Mouse (Mus musculus): ENCODE results near the gene Slx4ip. TPM values are rescaled to one million over a fixed set of nuclear protein-coding genes. Genes with fewer than 3 reads are reported as not detected.

Slx4ip gene
- total and polyA plus RNA-seq, 3 experiments: 1.3 to 2.5 TPM; not detected in 1

GRCm38 (mm10) chr2:136997104-136997503 is 106.1 kb downstream of the Slx4ip start:
- H3K4me3 ChIP-seq (ENCODE audit: control insufficient read depth in 1 of 2, insufficient read depth in 1 of 2, low read depth in 2 of 2, low read length in 2 of 2): no peak overlapping the region
- TF ChIP-seq RAD21 (IDR thresholded peaks at IDR 0.05; ENCODE audit: low read depth, low read length) (peak; percentile 8; the same call in 1 of the 2 replicates), CTCF (IDR thresholded peaks at IDR 0.05 in 2 of 3, conservative IDR thresholded peaks at IDR 0.05 in 1 of 3; ENCODE audit: control insufficient read depth in 1 of 3, insufficient read depth in 1 of 3, low read depth in 2 of 3, low read length in 3 of 3, poor library complexity in 1 of 3, severe bottlenecking in 1 of 3) (peak in 1 of 3 experiments; percentile 8; a peak in 1 of 6 replicates), TBP (IDR thresholded peaks at IDR 0.05; ENCODE audit: low read depth, low read length) (no peak)
- H3K4me1 ChIP-seq (ENCODE audit: control insufficient read depth in 1 of 2, insufficient read depth in 2 of 2, low read length in 2 of 2): no peaks in the 10 kb centered on the region
- H3K27ac ChIP-seq (ENCODE audit: control insufficient read depth, low read depth, low read length): no peak overlapping the region
- no peak for DNase-seq (ENCODE audit: low read depth, low spot score)
- no peaks in the 10 kb centered on the region for H3K27me3 ChIP-seq (ENCODE audit: control insufficient read depth in 1 of 2, insufficient read depth in 2 of 2, low read length in 2 of 2)
- no peak overlapping the region for H3K9ac ChIP-seq (ENCODE audit: control insufficient read depth, low read depth, low read length, poor library complexity, severe bottlenecking)
- H3K36me3 ChIP-seq (ENCODE audit: control insufficient read depth in 1 of 2, insufficient read depth in 2 of 2, low read length in 2 of 2): no peaks in the 10 kb centered on the region
- no peaks in the 10 kb centered on the region for H3K79me2 ChIP-seq (ENCODE audit: control insufficient read depth, insufficient read depth, low read length, poor library complexity)
- no peaks in the 10 kb centered on the region for H3K9me3 ChIP-seq (replicated peaks; ENCODE audit: insufficient read depth, low read length)

- no peaks in the 10 kb centered on the region for H3K36me3 ChIP-seq (ENCODE audit: control insufficient read depth in 1 of 2, insufficient read depth in 2 of 2, low read length in 2 of 2)
- H3K4me1 ChIP-seq (ENCODE audit: control insufficient read depth in 1 of 2, insufficient read depth in 2 of 2, low read length in 2 of 2): no peaks in the 10 kb centered on the region
Observed at GRCm38 (mm10) chr2:137002031-137002430, 111.0 kb downstream of the Slx4ip start.

DNA sequence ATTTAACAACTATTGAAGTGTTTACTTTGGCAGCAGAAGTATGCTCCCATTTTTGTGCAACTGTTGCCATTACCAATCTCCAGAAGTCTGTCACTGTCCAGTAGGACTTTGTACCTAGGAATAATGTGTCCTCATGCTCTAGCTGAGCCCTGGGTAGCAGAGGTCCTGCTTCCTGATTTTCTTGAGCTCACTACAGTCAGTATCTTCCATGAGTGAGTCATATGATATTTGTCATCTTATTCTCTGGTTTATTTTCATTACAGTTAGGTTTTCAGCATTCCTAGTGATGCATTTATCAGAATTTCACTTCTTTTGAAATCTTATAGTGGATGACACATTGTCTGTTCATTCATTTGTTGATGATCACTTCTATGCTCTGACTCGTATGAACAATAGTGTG is 115.6 kb downstream of the Slx4ip start:
- TF ChIP-seq JUND (IDR thresholded peaks at IDR 0.05; ENCODE audit: low read depth, low read length) (no peak), ZKSCAN1 (IDR thresholded peaks at IDR 0.05; ENCODE audit: low read depth, low read length) (no peak)
- no peaks in the 10 kb centered on the region for H3K36me3 ChIP-seq (ENCODE audit: control insufficient read depth in 1 of 2, insufficient read depth in 2 of 2, low read length in 2 of 2)

More at GRCm38 (mm10) chr2:137002031-137002430, 111.0 kb downstream of the Slx4ip start:
- Histone ChIP-seq H3K27ac (ENCODE audit: control insufficient read depth, low read depth, low read length) (no peak overlapping the region), H3K79me2 (ENCODE audit: control insufficient read depth, insufficient read depth, low read length, poor library complexity) (no peaks in the 10 kb centered on the region), H3K27me3 (ENCODE audit: control insufficient read depth in 1 of 2, insufficient read depth in 2 of 2, low read length in 2 of 2) (no peaks in the 10 kb centered on the region), H3K9ac (ENCODE audit: control insufficient read depth, low read depth, low read length, poor library complexity, severe bottlenecking) (no peak overlapping the region), H3K4me3 (ENCODE audit: control insufficient read depth in 1 of 2, insufficient read depth in 1 of 2, low read depth in 2 of 2, low read length in 2 of 2) (no peak overlapping the region), H3K9me3 (replicated peaks; ENCODE audit: insufficient read depth, low read length) (no peaks in the 10 kb centered on the region)
- no peak for DNase-seq (ENCODE audit: low read depth, low spot score)
- TF ChIP-seq MYC (IDR thresholded peaks at IDR 0.05; ENCODE audit: low read depth, low read length) (no peak), ELF1 (IDR thresholded peaks at IDR 0.05; ENCODE audit: low read depth, low read length) (no peak), GABPA (IDR thresholded peaks at IDR 0.05; ENCODE audit: low read depth, low read length) (no peak), SIN3A (IDR thresholded peaks at IDR 0.05; ENCODE audit: low read length) (no peak), MAFK (IDR thresholded peaks at IDR 0.05; ENCODE audit: borderline replicate concordance, low read depth, low read length) (no peak), JUND (IDR thresholded peaks at IDR 0.05; ENCODE audit: low read depth, low read length) (no peak), HCFC1 (IDR thresholded peaks at IDR 0.05; ENCODE audit: low read depth, low read length) (no peak), EP300 (IDR thresholded peaks at IDR 0.05; ENCODE audit: low read depth in 1 of 2, low read length in 2 of 2) (no peak), CHD2 (IDR thresholded peaks at IDR 0.05; ENCODE audit: low read length) (no peak), POLR2AphosphoS2 (IDR thresholded peaks at IDR 0.05; ENCODE audit: low read length) (no peak), ETS1 (IDR thresholded peaks at IDR 0.05; ENCODE audit: low read depth, low read length) (no peak), NELFE (IDR thresholded peaks at IDR 0.05; ENCODE audit: low read depth, low read length) (no peak), RCOR1 (IDR thresholded peaks at IDR 0.05; ENCODE audit: low read depth, low read length) (no peak), MYB (IDR thresholded peaks at IDR 0.05; ENCODE audit: low read depth, low read length) (no peak), ZMIZ1 (IDR thresholded peaks at IDR 0.05; ENCODE audit: low read depth, low read length) (no peak), TCF12 (IDR thresholded peaks at IDR 0.05; ENCODE audit: low read depth, low read length) (no peak), CTCF (IDR thresholded peaks at IDR 0.05 in 2 of 3, conservative IDR thresholded peaks at IDR 0.05 in 1 of 3; ENCODE audit: control insufficient read depth in 1 of 3, insufficient read depth in 1 of 3, low read depth in 2 of 3, low read length in 3 of 3, poor library complexity in 1 of 3, severe bottlenecking in 1 of 3) (no peak), E2F4 (IDR thresholded peaks at IDR 0.05; ENCODE audit: borderline replicate concordance, low read depth, low read length) (no peak), USF1 (IDR thresholded peaks at IDR 0.05; ENCODE audit: low read depth, low read length) (no peak)

More for the DNA sequence above, 115.6 kb downstream of the Slx4ip start:
- no peak overlapping the region for H3K9ac ChIP-seq (ENCODE audit: control insufficient read depth, low read depth, low read length, poor library complexity, severe bottlenecking)
- no peak overlapping the region for H3K4me3 ChIP-seq (ENCODE audit: control insufficient read depth in 1 of 2, insufficient read depth in 1 of 2, low read depth in 2 of 2, low read length in 2 of 2)
- no peak overlapping the region for H3K27ac ChIP-seq (ENCODE audit: control insufficient read depth, low read depth, low read length)
- H3K27me3 ChIP-seq (ENCODE audit: control insufficient read depth in 1 of 2, insufficient read depth in 2 of 2, low read length in 2 of 2): no peaks in the 10 kb centered on the region
- H3K9me3 ChIP-seq (replicated peaks; ENCODE audit: insufficient read depth, low read length): no peaks in the 10 kb centered on the region
- DNase-seq (ENCODE audit: low read depth, low spot score): no peak
- H3K4me1 ChIP-seq (ENCODE audit: control insufficient read depth in 1 of 2, insufficient read depth in 2 of 2, low read length in 2 of 2): no peaks in the 10 kb centered on the region
- no peaks in the 10 kb centered on the region for H3K79me2 ChIP-seq (ENCODE audit: control insufficient read depth, insufficient read depth, low read length, poor library complexity)

Measured in MEL (cell line).